Mouse (Mus musculus) cortical plate, adult 2 months (tissue): ENCODE data around the gene Trim28.

Experiments
- CTCF ChIP-seq: fragments of 200-500 bp; IDR thresholded peaks from 2 replicates; pipeline ENCODE4 v1.5.1; 2011; ENCODE audit warnings: mild to moderate bottlenecking, control low read depth, low read length; ENCODE audit not compliant: insufficient read depth; ENCODE audit errors: extremely low read depth
- POLR2A ChIP-seq: fragments of 200-500 bp; IDR thresholded peaks from 2 replicates; pipeline ENCODE4 v1.6.1; 2011; ENCODE audit warnings: mild to moderate bottlenecking, low read length, control low read depth; ENCODE audit not compliant: insufficient read depth; ENCODE audit errors: extremely low read depth

- TF ChIP-seq POLR2A, result no peak
- no peak for TF ChIP-seq CTCF
These were observed 40.3 kb downstream of the Trim28 start for GRCm38 (mm10) chr7:13039181-13039580.
